Mouse (Mus musculus): ENCODE measurements around the gene Zkscan6.

GRCm38 (mm10) chr11:65818193-65818592 is 11.2 kb downstream of the Zkscan6 start:
- TF ChIP-seq CTCF (conservative IDR thresholded peaks at IDR 0.05; ENCODE audit: insufficient read depth, insufficient read length, low read depth, low read length) (no peak), POLR2A (IDR thresholded peaks at IDR 0.05; ENCODE audit: low read depth, low read length) (no peak)

Data from kidney, adult 2 months (tissue).